Mouse (Mus musculus): ENCODE data around the gene Hdgfl3. TPM values are rescaled to one million over a fixed set of nuclear protein-coding genes. Genes with fewer than 3 reads are reported as not detected.

Gene Hdgfl3
- total and polyA plus RNA-seq, 3 experiments = 0.26 TPM; not detected in 2

DNA sequence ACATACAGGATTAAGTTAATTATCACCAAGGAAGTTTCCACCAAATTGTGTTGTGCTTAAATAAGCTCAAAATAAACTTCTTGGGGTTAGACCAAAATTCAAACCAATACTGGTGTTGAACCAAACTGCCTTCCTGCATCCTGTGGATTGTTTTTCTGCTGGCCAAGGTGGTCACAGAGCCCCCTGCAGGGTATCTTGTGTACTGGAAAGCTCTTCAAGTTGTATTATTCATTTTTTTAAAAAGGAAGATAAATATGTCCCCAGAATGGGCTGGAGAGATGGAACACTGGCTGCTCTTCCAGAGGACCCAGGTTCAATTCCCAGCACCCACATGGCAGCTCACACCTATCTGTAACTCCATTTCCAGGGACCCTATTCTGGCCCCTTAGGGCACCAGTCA is 99.4 kb downstream of the Hdgfl3 start:
- H3K9me3 ChIP-seq (replicated peaks; ENCODE audit: insufficient read depth, low read length) = no peaks in the 10 kb centered on the region
- H3K27ac ChIP-seq (ENCODE audit: control insufficient read depth, low read depth, low read length) = no peak overlapping the region
- H3K9ac ChIP-seq (ENCODE audit: control insufficient read depth, low read depth, low read length, poor library complexity, severe bottlenecking) = no peak overlapping the region
- no peak for TF ChIP-seq ZKSCAN1 (IDR thresholded peaks at IDR 0.05; ENCODE audit: low read depth, low read length)
- TF ChIP-seq SMC3 (IDR thresholded peaks at IDR 0.05; ENCODE audit: low read depth, low read length) = peak; percentile 19; the same call in 1 of the 2 replicates
- no peak for TF ChIP-seq MAX (IDR thresholded peaks at IDR 0.05; ENCODE audit: low read length)
- TF ChIP-seq MEF2A (IDR thresholded peaks at IDR 0.05; ENCODE audit: extremely low read depth, insufficient replicate concordance, low read depth, low read length, poor library complexity, severe bottlenecking) = no peak
- no peak for TF ChIP-seq KAT2A (conservative IDR thresholded peaks at IDR 0.05; ENCODE audit: low read depth, low read length)
- no peak for TF ChIP-seq MXI1 (IDR thresholded peaks at IDR 0.05; ENCODE audit: low read depth, low read length)
- TF ChIP-seq BHLHE40 (IDR thresholded peaks at IDR 0.05; ENCODE audit: borderline replicate concordance, low read depth, low read length) = no peak
- peak in 2 of 3 experiments; percentile 6 to 21; a peak in 1 of 6 replicates for TF ChIP-seq CTCF (IDR thresholded peaks at IDR 0.05 in 2 of 3, conservative IDR thresholded peaks at IDR 0.05 in 1 of 3; ENCODE audit: control insufficient read depth in 1 of 3, insufficient read depth in 1 of 3, low read depth in 2 of 3, low read length in 3 of 3, poor library complexity in 1 of 3, severe bottlenecking in 1 of 3)
- TF ChIP-seq POLR2AphosphoS5 (IDR thresholded peaks at IDR 0.05; ENCODE audit: borderline replicate concordance, low read depth, low read length) = no peak
- no peak for TF ChIP-seq NELFE (IDR thresholded peaks at IDR 0.05; ENCODE audit: low read depth, low read length)
- H3K36me3 ChIP-seq (ENCODE audit: control insufficient read depth in 1 of 2, insufficient read depth in 2 of 2, low read length in 2 of 2) = no peaks in the 10 kb centered on the region
- H3K79me2 ChIP-seq (ENCODE audit: control insufficient read depth, insufficient read depth, low read length, poor library complexity) = no peaks in the 10 kb centered on the region
- DNase-seq (ENCODE audit: low read depth, low spot score) = peak; percentile 16
- peaks cover 0 to 3% of the 10 kb centered on the region in 2 experiments; a peak in 2 of 4 replicates for H3K27me3 ChIP-seq (ENCODE audit: control insufficient read depth in 1 of 2, insufficient read depth in 2 of 2, low read length in 2 of 2)
- peaks cover 0 to 2% of the 10 kb centered on the region in 2 experiments; a peak in 2 of 4 replicates for H3K4me1 ChIP-seq (ENCODE audit: control insufficient read depth in 1 of 2, insufficient read depth in 2 of 2, low read length in 2 of 2)
- H3K4me3 ChIP-seq (ENCODE audit: control insufficient read depth in 1 of 2, insufficient read depth in 1 of 2, low read depth in 2 of 2, low read length in 2 of 2) = no peak overlapping the region

Other genes starting within 250 kb of the Hdgfl3 start
- gene Homer2, start 226.9 kb downstream of the Hdgfl3 start, total RNA-seq (2012; rRNA removed) = 18.4 and 19.4 TPM in 2 replicates
- 10 to 100 TPM in 1 of 2 experiments, not detected in 1; 39.0 TPM for gene Homer2, start 226.9 kb downstream of the Hdgfl3 start, polyA plus RNA-seq (2012; ENCODE audit: insufficient read depth in 1 of 2, insufficient read length in 2 of 2, low read depth in 1 of 2, low replicate concordance in 2 of 2, missing spikeins in 1 of 2)
- 44.0 and 49.0 TPM in 2 replicates for gene Ramac, start 171.5 kb downstream of the Hdgfl3 start, total RNA-seq (2012; rRNA removed)
- 10 to 100 TPM in 1 of 2 experiments, not detected in 1; 33.9 TPM for gene Ramac, start 171.5 kb downstream of the Hdgfl3 start, polyA plus RNA-seq (2012; ENCODE audit: insufficient read depth in 1 of 2, insufficient read length in 2 of 2, low read depth in 1 of 2, low replicate concordance in 2 of 2, missing spikeins in 1 of 2)
- 35.7 and 51.4 TPM in 2 replicates for gene 3110040N11Rik, start 145.0 kb downstream of the Hdgfl3 start, total RNA-seq (2012; rRNA removed)
- gene 3110040N11Rik, start 145.0 kb downstream of the Hdgfl3 start, polyA plus RNA-seq (2012; ENCODE audit: insufficient read depth in 1 of 2, insufficient read length in 2 of 2, low read depth in 1 of 2, low replicate concordance in 2 of 2, missing spikeins in 1 of 2) = 10 to 100 TPM in 1 of 2 experiments, not detected in 1; 61.7 TPM
- gene Btbd1, start 105.0 kb downstream of the Hdgfl3 start, total RNA-seq (2012; rRNA removed) = 31.0 and 36.0 TPM in 2 replicates
- 10 to 100 TPM in 1 of 2 experiments, not detected in 1; 62.0 TPM for gene Btbd1, start 105.0 kb downstream of the Hdgfl3 start, polyA plus RNA-seq (2012; ENCODE audit: insufficient read depth in 1 of 2, insufficient read length in 2 of 2, low read depth in 1 of 2, low replicate concordance in 2 of 2, missing spikeins in 1 of 2)
- gene Gm10160, start 78.7 kb downstream of the Hdgfl3 start, total RNA-seq (2012; rRNA removed) = not detected in 2 replicates
- not detected for gene Gm10160, start 78.7 kb downstream of the Hdgfl3 start, polyA plus RNA-seq (2012; ENCODE audit: insufficient read depth in 1 of 2, insufficient read length in 2 of 2, low read depth in 1 of 2, low replicate concordance in 2 of 2, missing spikeins in 1 of 2)
- gene Tm6sf1, start 75.5 kb downstream of the Hdgfl3 start, total RNA-seq (2012; rRNA removed) = 0.35 and 0.39 TPM in 2 replicates
- 1 to 10 TPM in 1 of 2 experiments, not detected in 1; 8.6 TPM for gene Tm6sf1, start 75.5 kb downstream of the Hdgfl3 start, polyA plus RNA-seq (2012; ENCODE audit: insufficient read depth in 1 of 2, insufficient read length in 2 of 2, low read depth in 1 of 2, low replicate concordance in 2 of 2, missing spikeins in 1 of 2)
- gene Bnc1, start 57.8 kb upstream of the Hdgfl3 start, total RNA-seq (2012; rRNA removed) = not detected in 2 replicates
- gene Bnc1, start 57.8 kb upstream of the Hdgfl3 start, polyA plus RNA-seq (2012; ENCODE audit: insufficient read depth in 1 of 2, insufficient read length in 2 of 2, low read depth in 1 of 2, low replicate concordance in 2 of 2, missing spikeins in 1 of 2) = not detected
- not detected in 2 replicates for gene Sh3gl3, start 239.4 kb upstream of the Hdgfl3 start, total RNA-seq (2012; rRNA removed)
- gene Sh3gl3, start 239.4 kb upstream of the Hdgfl3 start, polyA plus RNA-seq (2012; ENCODE audit: insufficient read depth in 1 of 2, insufficient read length in 2 of 2, low read depth in 1 of 2, low replicate concordance in 2 of 2, missing spikeins in 1 of 2) = not detected

Data from MEL (cell line).